Comparison of ENCODE assay signal across 18 mouse cellular contexts in the genomic region with DNA sequence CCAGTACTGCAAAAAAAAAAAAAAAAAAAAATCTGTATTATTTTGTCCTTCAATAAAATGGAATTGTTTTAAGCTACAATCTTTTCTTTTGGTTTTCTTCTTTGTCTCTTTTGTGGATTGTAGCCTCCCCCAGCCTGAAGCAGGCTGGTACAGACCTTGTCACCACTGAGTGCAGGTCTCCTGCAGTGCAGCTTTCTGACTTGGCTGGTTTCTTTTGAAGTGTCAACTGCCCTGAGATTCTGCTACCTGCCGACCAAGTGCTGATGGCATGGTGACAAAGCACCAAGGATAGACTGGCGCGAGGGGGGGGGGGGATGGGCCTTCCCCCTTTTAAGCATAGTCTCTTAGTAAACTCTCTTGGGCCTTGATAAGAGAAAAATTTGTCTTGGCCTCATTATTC.
"Had no signal": no experiment of that assay in that cellular context is flagged by ENCODE, and none has a peak within 500 bp of the region (broad histone marks: within the 10 kb centered on the region; RNA-seq: fewer than 3 reads in every experiment).

No protein-coding gene starts in this region.

- H3K27me3 ChIP-seq: midbrain, embryonic 12.5 days; neural tube, embryonic 13.5 days; neural tube, embryonic 15.5 days had no signal

- H3K4me3 ChIP-seq: midbrain, embryonic 10.5 days; midbrain, embryonic 12.5 days; myocyte; neural tube, embryonic 13.5 days; neural tube, embryonic 15.5 days had no signal

- DNase-seq: lung, embryonic 14.5 days; lung, postnatal 10 days; lung, postnatal 4 days; midbrain, embryonic 14.5 days; retina, postnatal 1 day; right cerebral cortex, adult 18-20 months; right cerebral cortex, postnatal 25 days; right cerebral cortex, postnatal 4 days; spleen, adult 18-20 months; thymus, adult 18-20 months; thymus, postnatal 14 days; thymus, postnatal 36 days had no signal

- H3K27ac ChIP-seq: midbrain, embryonic 10.5 days; midbrain, embryonic 12.5 days; neural tube, embryonic 13.5 days; neural tube, embryonic 15.5 days had no signal

- ATAC-seq: midbrain, embryonic 16.5 days had no signal

- H3K4me1 ChIP-seq: midbrain, embryonic 10.5 days; midbrain, embryonic 12.5 days; neural tube, embryonic 13.5 days; neural tube, embryonic 15.5 days had no signal
